9 mouse cellular contexts compared by ENCODE assay signal in the genomic region with DNA sequence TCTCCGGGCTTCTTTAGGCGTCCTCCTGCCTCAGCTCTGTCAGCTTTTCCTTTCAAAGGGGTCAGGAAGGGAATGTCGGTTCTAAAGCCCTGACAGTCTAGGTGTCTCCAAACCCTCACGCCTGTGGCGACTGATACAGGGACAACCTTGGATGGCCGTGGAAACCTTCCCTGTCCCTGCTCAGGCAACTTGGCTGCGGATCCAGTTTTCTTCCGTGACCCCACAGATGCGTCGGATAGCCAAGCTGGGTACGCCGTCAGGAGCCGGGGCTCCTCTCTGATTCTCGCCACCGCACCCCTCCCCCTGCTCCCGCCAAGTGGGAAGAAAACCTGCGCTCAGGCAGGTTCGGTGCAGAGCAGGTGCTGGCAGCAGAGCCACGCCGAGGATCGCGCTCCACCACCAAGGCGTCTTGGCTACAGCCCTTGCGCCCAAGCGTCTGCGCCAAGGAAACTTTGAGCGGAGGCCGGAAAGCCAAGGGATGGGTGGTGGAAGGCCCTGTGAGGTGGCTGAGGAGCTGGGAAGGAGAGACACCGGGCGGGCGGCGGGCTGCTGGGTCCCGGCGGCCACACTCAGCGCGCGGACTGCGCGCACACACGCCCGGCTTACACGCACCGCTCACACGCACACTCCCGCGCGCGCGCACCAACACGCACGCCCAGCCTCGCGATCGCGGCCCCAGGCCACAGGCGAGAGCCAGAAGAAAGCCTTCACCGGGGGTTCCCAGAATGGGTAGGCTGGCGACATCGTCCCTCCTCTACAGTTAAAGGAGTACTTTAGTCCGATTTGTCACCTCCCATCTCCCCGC. TPM values are rescaled to one million over a fixed set of nuclear protein-coding genes. Genes with fewer than 3 reads are reported as not detected.
DNase-seq lines count a peak whose midpoint lies in the region; ATAC-seq and TF ChIP-seq lines count a peak whose summit lies in the region.
"Had no signal": no experiment of that assay in that cellular context is flagged by ENCODE, and none has a peak within 500 bp of the region (broad histone marks: within the 10 kb centered on the region; RNA-seq: fewer than 3 reads in every experiment).

A gene (minus strand): TSS at position 598 of the 805 bp plus-strand sequence.

- H3K4me3 ChIP-seq in heart, embryonic 12.5 days, result peak within 1 kb of the TSS; percentile 65
- peak within 1 kb of the TSS; percentile 66 for H3K4me3 ChIP-seq in neural tube, embryonic 13.5 days

- no peak within 1 kb of the TSS for H3K27ac ChIP-seq in heart, embryonic 12.5 days (ENCODE audit: poor library complexity, severe bottlenecking)
- H3K27ac ChIP-seq in neural tube, embryonic 13.5 days (replicated peaks), result peak within 1 kb of the TSS; percentile 66

- intact Hi-C loops in left cerebral cortex, postnatal 25 days (cut with DNase I), result loop anchor here (10.0 kb wide), 2 partner anchors 1577 to 1613 kb away; no protein-coding TSS in a partner anchor

- H3K9me3 ChIP-seq in heart, embryonic 12.5 days (replicated peaks), result no peaks in the 10 kb centered on the region
- no peaks in the 10 kb centered on the region for H3K9me3 ChIP-seq in neural tube, embryonic 13.5 days

- no peak for TF ChIP-seq CTCF in brain, embryonic 14.5 days (IDR thresholded peaks at IDR 0.05; ENCODE audit: borderline replicate concordance, extremely low read depth, insufficient read depth, insufficient read length)

- peaks cover 40% of the 10 kb centered on the region for H3K27me3 ChIP-seq in heart, embryonic 12.5 days (replicated peaks)
- H3K27me3 ChIP-seq in neural tube, embryonic 13.5 days, result peaks cover 45% of the 10 kb centered on the region

- peak within 1 kb of the TSS; percentile 63 for H3K9ac ChIP-seq in heart, embryonic 12.5 days
- peak within 1 kb of the TSS; percentile 82 for H3K9ac ChIP-seq in neural tube, embryonic 13.5 days

- no peak for DNase-seq in heart, adult 9 months (ENCODE audit: low spot score in 2 of 2)
- peak; percentile 62 for DNase-seq in brain, embryonic 14.5 days (ENCODE audit: low read depth)
- DNase-seq in frontal cortex, postnatal 36 days (ENCODE audit: low spot score in 2 of 2), result peak; percentile 64 to 68
- DNase-seq in left cerebral cortex, postnatal 25 days (ENCODE audit: low spot score in 2 of 2), result peak; percentile 61 to 68
- DNase-seq in urinary bladder, postnatal 10 days (ENCODE audit: low spot score), result no peak
- DNase-seq in gastrocnemius, postnatal 10 days, result no peak

- H3K36me3 ChIP-seq in heart, embryonic 12.5 days, result no peaks in the 10 kb centered on the region
- H3K36me3 ChIP-seq in neural tube, embryonic 13.5 days, result no peaks in the 10 kb centered on the region

- peak within 1 kb of the TSS; percentile 100 for H3K4me2 ChIP-seq in heart, embryonic 12.5 days
- peak within 1 kb of the TSS; percentile 89 for H3K4me2 ChIP-seq in neural tube, embryonic 13.5 days

- peak; percentile 25; the same call in 1 of the 2 replicates for ATAC-seq in heart, embryonic 12.5 days (ENCODE audit: insufficient number of reproducible peaks, low FRiP score)
- ATAC-seq in neural tube, embryonic 13.5 days (ENCODE audit: low read depth), result peak; percentile 62

- H3K4me1 ChIP-seq in heart, embryonic 12.5 days (replicated peaks), result peaks cover 11% of the 10 kb centered on the region
- peaks cover 21% of the 10 kb centered on the region for H3K4me1 ChIP-seq in neural tube, embryonic 13.5 days (replicated peaks)

- no peak for TF ChIP-seq POLR2A in brain, embryonic 14.5 days (IDR thresholded peaks at IDR 0.05; ENCODE audit: borderline replicate concordance, extremely low read depth, insufficient read depth, insufficient read length, poor library complexity, severe bottlenecking)

- WGBS in heart, embryonic 12.5 days, result under 1% methylated on average over 45 of the region's 61 CpGs
- WGBS in neural tube, embryonic 13.5 days, result under 1% methylated on average over 61 of the region's 61 CpGs

RNA-seq across cellular contexts. Expression of the gene that starts here (rescaled TPM):
- polyA plus RNA-seq in heart, embryonic 12.5 days (2016; fragmentation: Nextera tagmentation; extraction: Ambion mirVana), result 0.21 and 0.65 TPM in 2 replicates
- 6.9 and 13.1 TPM in 2 replicates for polyA plus RNA-seq in brain, embryonic 14.5 days (2012; rRNA removed)
- 10 to 100 TPM; 83.6 to 88.4 TPM for total RNA-seq in left cerebral cortex, postnatal 25 days (2021)
- polyA plus RNA-seq in neural tube, embryonic 13.5 days (2015; fragmentation: Nextera tagmentation; extraction: Ambion mirVana), result 44.5 and 45.6 TPM in 2 replicates
- total RNA-seq in gastrocnemius, postnatal 10 days (2021), result under 1 TPM; 0.20 to 0.21 TPM
- polyA plus RNA-seq: Patski had no signal

Comparison
In these comparisons a context has a peak if more than half of its experiments do, and no peak if none do; other contexts are left out.
1. RNA of the gene that starts here (total RNA-seq): 83.6 to 88.4 TPM in left cerebral cortex, postnatal 25 days; 0.20 to 0.21 TPM in gastrocnemius, postnatal 10 days; every median in the first group is over 10 times any median in the second.
2. Peak in ATAC-seq, H3K4me3 ChIP-seq, H3K9ac ChIP-seq and H3K4me2 ChIP-seq in heart, embryonic 12.5 days; RNA of the gene not detected or under 1 TPM.
3. DNase-seq: peak in brain, embryonic 14.5 days (single experiment), frontal cortex, postnatal 36 days (2 of 2) and left cerebral cortex, postnatal 25 days (2 of 2); none in heart, adult 9 months (0 of 2), urinary bladder, postnatal 10 days (single experiment) and gastrocnemius, postnatal 10 days (single experiment).